Mouse (Mus musculus) stomach, postnatal 0 days (tissue): ENCODE results near the gene Ndufa4l2.

Experiments used
- CTCF ChIP-seq: IDR thresholded peaks from 2 replicates; pipeline ENCODE4 v1.5.1; 2016; ENCODE audit warnings: antibody characterized with exemption, low read depth, mild to moderate bottlenecking, moderate library complexity
- EP300 ChIP-seq: optimal IDR thresholded peaks from 2 replicates; pipeline ENCODE3; 2016; ENCODE audit warnings: antibody characterized with exemption

DNA sequence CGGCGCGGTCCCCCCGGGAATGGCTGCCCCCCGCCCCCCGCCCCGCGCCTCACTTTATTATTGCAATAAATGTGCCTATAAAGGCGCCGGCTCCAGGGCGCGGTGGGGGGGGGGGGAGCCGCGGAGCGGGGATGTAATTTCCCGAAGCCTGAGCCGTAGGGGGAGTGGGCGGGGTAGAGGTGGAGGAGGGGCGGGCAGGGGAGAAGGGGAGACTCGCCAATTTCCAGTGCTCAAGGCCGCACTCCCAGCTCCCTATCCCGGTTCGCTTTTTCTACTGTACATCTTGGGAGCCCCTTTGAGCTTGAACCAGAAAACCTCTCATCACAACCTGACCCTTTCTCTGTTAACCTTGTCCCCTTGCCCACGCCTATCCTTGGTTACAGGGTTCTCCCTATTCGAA lies 16.2 kb downstream of the Ndufa4l2 start:
- TF ChIP-seq CTCF (no peak), EP300 (no peak)
